Mouse (Mus musculus): ENCODE data around the gene Tnfaip8l2. TPM values are rescaled to one million over a fixed set of nuclear protein-coding genes. Genes with fewer than 3 reads are reported as not detected.

Gene Tnfaip8l2
- total RNA-seq (2023), result 10 to 100 TPM; 72.2 to 80.0 TPM

DNA sequence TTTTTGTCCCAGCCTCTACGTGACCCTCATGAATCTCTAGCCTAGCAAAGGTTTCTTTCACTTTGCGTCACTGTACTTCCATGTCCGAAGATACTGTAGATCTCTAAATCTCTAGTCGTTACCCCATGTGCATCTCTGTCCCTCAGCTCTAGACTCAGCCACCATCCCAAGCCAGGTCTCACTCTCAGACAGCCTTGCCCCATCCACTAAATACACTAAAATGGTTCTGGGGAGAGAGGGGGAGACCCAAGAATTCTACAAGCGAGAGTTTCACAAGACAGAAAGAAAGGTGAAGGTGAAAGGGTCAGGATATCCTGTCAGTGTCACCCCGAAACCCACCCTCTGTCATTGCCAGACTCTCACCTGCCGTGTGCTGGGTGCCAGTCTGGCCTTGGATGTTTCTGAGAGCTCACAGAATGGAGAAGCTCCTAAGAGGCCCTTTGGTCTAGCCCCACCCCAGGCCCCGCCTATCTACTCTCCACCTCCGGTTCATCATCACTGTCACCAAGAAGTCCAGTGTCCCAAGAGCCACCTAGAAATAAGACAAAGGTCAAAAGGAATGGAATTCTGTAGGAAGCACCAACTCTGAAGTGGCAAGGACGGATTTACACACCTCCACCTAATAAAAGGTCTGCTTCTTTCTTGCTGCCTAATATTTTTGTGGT, at the start of gene Tnfaip8l2:
Gene Tnfaip8l2, minus strand, starts transcription at position 409 of the 665 bp plus-strand sequence.

DNA sequence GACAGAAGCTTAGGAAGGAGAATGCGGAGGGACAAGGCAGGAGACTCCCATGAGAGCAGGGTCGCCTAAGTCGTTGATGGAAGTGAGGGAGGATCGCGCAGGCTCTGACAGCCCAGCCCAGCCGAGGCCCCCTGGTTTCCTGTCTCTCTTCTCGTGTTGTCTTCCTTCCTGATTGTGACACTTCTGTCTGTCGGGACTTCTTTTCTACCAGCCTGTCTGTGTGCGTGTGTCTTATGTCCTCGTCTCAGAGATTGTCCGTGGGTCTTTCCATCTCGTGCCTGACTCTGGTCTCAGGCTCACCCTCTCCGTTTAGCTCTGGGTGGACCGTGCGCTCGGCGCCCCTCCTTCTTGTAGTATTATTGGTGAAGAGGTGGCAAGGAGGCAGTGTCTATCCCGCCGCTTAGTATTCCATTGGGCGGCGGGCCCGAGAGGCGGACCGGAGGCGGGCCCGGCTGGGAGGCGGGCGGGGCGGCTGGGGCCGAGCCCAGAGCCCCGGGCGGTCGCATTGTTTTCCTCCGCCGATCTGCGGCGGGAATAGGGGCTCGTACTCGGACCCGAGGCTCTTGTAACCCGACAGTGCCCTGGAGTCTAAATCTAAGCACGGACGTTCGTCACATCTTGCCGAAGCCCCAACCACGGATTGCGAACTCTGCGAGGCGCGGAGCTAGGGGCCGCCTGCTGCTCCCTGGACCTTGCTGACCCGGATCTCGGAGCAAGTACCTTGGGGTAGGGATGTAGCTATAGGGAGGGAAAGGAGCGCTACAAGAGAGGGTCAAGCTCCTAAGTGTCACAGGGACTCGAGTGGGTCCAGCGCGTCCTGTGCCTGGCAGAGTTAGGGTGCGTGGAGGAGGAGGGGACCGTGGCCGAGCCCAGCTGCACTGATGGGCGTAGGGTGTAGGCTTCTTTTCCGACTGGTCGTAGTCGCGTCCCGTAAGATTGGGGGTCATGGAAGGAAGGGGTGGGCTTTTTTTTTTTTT, 18.1 kb upstream of the Tnfaip8l2 start, which contains the start of gene Sema6c:
Gene Sema6c, plus strand, starts transcription at position 471 of the 977 bp plus-strand sequence.

DNA sequence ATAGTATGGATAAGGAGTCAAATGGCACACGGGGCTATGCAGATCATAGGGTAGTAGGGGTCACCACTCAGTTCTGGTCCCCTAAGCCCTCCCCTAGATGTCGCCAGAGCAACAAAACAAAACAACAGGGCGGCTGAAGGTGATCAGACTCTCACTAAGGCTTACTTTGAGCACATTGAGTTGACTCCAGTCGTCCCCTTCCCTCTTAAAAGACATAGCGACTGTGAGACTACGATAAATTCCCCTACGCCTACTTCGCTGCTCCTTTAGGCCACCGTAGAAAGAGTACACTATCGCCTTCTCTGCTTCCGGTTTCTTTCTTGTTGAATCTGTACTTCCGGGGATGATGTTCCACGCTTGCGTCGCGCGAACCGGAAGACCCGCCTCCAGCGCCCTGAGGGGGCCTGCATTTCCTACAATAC, 8.5 kb downstream of the Tnfaip8l2 start, which contains the start of the genes Scnm1 and Lysmd1:
Gene Scnm1, minus strand, starts transcription at position 332 of the 422 bp plus-strand sequence.
Gene Lysmd1, plus strand, starts transcription at position 409 of the 422 bp plus-strand sequence.

DNA sequence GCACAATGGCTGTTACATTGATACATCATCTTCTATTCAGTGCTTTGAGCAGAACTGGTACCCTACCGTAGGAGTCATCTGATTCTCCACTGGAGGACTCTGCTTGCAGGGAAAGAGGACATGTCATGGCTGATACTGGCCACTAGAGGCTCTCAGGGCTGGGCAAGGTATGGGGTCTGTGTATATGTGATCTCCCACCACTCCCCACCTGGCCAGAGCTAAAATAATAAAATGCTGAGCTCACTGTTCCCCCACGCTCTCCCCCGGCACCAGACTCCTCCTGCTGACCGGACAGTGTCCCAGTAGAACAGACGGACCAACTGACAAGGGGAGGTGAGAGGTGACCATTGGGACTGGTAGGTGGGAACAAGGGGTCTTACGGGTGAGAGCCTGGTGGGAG, 17.9 kb downstream of the Tnfaip8l2 start, which contains the start of gene Tmod4:
Gene Tmod4, plus strand, starts transcription at position 231 of the 400 bp plus-strand sequence.

DNA sequence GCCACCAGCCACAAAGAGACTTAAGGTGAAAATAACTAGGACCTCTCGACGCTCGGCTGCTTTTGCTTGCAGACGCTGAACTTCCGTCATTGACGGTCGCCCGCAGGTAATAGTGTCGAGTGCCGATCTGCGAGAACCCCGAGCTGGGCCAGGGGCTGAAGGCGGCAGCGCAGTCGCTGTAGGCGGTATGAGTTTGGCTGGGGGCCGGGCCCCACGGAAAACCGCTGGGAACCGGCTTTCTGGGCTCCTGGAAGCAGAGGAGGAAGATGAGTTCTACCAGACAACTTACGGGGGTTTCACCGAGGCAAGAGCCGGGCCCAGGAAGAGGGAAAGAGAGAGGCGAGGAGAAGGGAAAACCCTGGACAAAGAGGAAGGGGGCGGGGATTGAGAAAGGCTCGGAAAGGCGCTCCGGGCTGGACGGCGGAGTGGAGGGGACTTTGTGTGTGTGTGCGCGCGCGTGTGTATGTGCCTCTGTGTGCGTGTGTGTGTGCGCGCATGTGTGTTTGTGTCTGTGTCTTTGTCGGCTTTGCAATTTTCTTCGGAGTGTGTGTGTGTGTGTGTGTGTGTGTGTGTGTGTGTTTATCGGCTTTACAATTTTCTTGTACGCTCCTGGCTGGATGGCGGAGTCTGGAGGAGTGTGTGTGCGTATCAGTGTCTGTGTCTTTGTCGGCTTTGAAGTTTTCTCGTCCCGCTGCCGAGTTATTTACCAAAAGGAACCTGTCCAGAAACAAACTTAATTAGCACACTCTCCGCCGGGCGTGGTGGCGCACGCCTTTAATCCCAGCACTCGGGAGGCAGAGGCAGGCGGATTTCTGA, 31.0 kb downstream of the Tnfaip8l2 start, which contains the start of gene Vps72:
Gene Vps72, plus strand, starts transcription at position 112 of the 816 bp plus-strand sequence.

DNA sequence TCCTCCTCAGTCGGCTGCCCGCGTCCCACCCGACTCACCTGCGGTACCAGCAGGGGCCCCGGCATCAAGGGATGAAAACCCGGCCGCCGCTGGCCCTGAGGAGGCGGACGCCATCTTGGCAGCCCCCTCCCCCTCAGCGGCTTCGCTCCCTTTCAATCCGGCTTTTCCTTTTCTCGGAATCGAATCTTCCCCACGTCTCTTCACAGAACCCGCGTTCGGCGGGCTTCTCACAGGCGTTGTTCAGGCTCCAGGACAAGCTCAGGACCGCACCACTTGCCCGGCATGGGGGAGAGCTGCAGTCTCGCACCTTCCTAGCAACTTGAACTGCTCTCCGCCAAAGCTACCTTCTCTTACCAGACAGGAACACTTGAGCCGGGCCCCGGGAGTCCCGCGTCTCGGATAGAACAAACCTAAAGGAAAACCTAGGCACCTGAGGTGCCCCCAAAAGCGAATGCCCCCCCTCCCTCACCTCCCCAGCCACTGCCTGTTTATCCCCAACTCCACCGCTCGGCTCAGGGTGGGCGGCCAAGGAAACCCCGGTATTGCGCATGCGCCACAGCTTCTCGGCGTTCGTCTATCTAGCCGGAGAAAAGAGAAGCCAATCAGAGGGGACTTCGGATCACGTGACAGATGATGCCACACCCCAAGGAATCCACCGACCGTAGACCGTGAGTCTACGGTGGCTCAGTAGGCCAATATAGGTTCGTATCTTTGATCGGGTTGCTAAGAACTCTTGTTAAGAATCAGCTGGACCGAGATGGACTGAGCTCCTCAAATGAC, 35.6 kb downstream of the Tnfaip8l2 start, which contains the start of gene Pip5k1a:
Gene Pip5k1a, minus strand, starts transcription at position 593 of the 780 bp plus-strand sequence.

Other genes with a start within 250 kb of the Tnfaip8l2 start
- 1 to 10 TPM; 2.1 to 3.2 TPM for gene Selenbp1, start 209.3 kb downstream of the Tnfaip8l2 start, total RNA-seq (2023)
- 10 to 100 TPM; 38.4 to 42.1 TPM for gene Rfx5, start 188.3 kb downstream of the Tnfaip8l2 start, total RNA-seq (2023)
- 10 to 100 TPM; 46.3 to 60.2 TPM for gene Pi4kb, start 167.6 kb downstream of the Tnfaip8l2 start, total RNA-seq (2023)
- 10 to 100 TPM; 52.6 to 67.5 TPM for gene Zfp687, start 126.9 kb downstream of the Tnfaip8l2 start, total RNA-seq (2023)
- 100 to 1,000 TPM; 129 to 138 TPM for gene Psmd4, start 99.7 kb downstream of the Tnfaip8l2 start, total RNA-seq (2023)
- 10 to 100 TPM; 50.7 to 51.1 TPM for gene Pip5k1a, start 35.4 kb downstream of the Tnfaip8l2 start, total RNA-seq (2023)
- 10 to 100 TPM; 52.0 to 60.6 TPM for gene Vps72, start 31.3 kb downstream of the Tnfaip8l2 start, total RNA-seq (2023)
- 1 to 10 TPM; 1.8 to 2.5 TPM for gene Tmod4, start 17.9 kb downstream of the Tnfaip8l2 start, total RNA-seq (2023)
- gene Scnm1, start 8.3 kb downstream of the Tnfaip8l2 start, total RNA-seq (2023), result 10 to 100 TPM; 73.5 to 75.0 TPM
- 1 to 10 TPM; 4.9 to 6.6 TPM for gene Lysmd1, start 8.3 kb downstream of the Tnfaip8l2 start, total RNA-seq (2023)
- 1 to 10 TPM; 3.1 to 5.3 TPM for gene Sema6c, start 18.1 kb upstream of the Tnfaip8l2 start, total RNA-seq (2023)
- gene Gabpb2, start 75.6 kb upstream of the Tnfaip8l2 start, total RNA-seq (2023), result 10 to 100 TPM; 73.2 to 77.2 TPM
- 100 to 1,000 TPM; 269 to 294 TPM for gene Cdc42se1, start 86.4 kb upstream of the Tnfaip8l2 start, total RNA-seq (2023)
- gene Mllt11, start 89.8 kb upstream of the Tnfaip8l2 start, total RNA-seq (2023), result 1 to 10 TPM; 9.8 TPM
- gene Gm128, start 99.2 kb upstream of the Tnfaip8l2 start, total RNA-seq (2023), result not detected
- gene Bnipl, start 108.8 kb upstream of the Tnfaip8l2 start, total RNA-seq (2023), result 1 to 10 TPM in 1 of 2 experiments, not detected in 1; 1.0 TPM
- 10 to 100 TPM; 14.8 to 17.9 TPM for gene Mindy1, start 139.0 kb upstream of the Tnfaip8l2 start, total RNA-seq (2023)
- 1 to 10 TPM; 8.6 to 9.1 TPM for gene Prune1, start 139.7 kb upstream of the Tnfaip8l2 start, total RNA-seq (2023)
- gene Anxa9, start 164.8 kb upstream of the Tnfaip8l2 start, total RNA-seq (2023), result under 1 TPM; 0.38 to 0.71 TPM
- gene Cers2, start 172.4 kb upstream of the Tnfaip8l2 start, total RNA-seq (2023), result 100 to 1,000 TPM; 116 to 124 TPM
- gene Setdb1, start 214.8 kb upstream of the Tnfaip8l2 start, total RNA-seq (2023), result 10 to 100 TPM; 39.7 to 40.6 TPM